Mouse (Mus musculus): Measurements from ENCODE around the gene Nucks1. TPM values are rescaled to one million over a fixed set of nuclear protein-coding genes. Genes with fewer than 3 reads are reported as not detected.

The Nucks1 gene
- total and polyA plus RNA-seq, 3 experiments, result 87.4 to 267 (median 96.9) TPM

- peaks cover 0 to 4% of the 10 kb centered on the region in 2 experiments; a peak in 1 of 4 replicates for H3K4me1 ChIP-seq (ENCODE audit: control insufficient read depth in 1 of 2, insufficient read depth in 2 of 2)
- no peaks in the 10 kb centered on the region for H3K27me3 ChIP-seq (replicated peaks)
- no peaks in the 10 kb centered on the region for H3K36me3 ChIP-seq (replicated peaks in 1 of 2; ENCODE audit: control insufficient read depth in 1 of 2, insufficient read depth in 1 of 2, low read length in 1 of 2)
- no peak overlapping the region for H3K27ac ChIP-seq (ENCODE audit: insufficient read depth, low read depth)
- no peak for TF ChIP-seq USF2 (conservative IDR thresholded peaks at IDR 0.05; ENCODE audit: low read depth, low read length)
- no peak for TF ChIP-seq IRF4 (IDR thresholded peaks at IDR 0.05; ENCODE audit: low read depth, low read length)
- TF ChIP-seq JUND (conservative IDR thresholded peaks at IDR 0.05; ENCODE audit: low read depth, low read length), result no peak
- TF ChIP-seq TBP (conservative IDR thresholded peaks at IDR 0.05; ENCODE audit: low read depth, low read length), result no peak
- no peak for TF ChIP-seq HCFC1 (IDR thresholded peaks at IDR 0.05; ENCODE audit: low read depth, low read length)
- no peak for TF ChIP-seq RCOR1 (conservative IDR thresholded peaks at IDR 0.05; ENCODE audit: low read depth, low read length)
- no peak for DNase-seq (ENCODE audit: extremely low read depth)
- H3K9ac ChIP-seq (ENCODE audit: insufficient read depth, low read depth), result no peak overlapping the region
- H3K4me2 ChIP-seq (ENCODE audit: insufficient read depth, low read depth, poor library complexity, severe bottlenecking), result no peak overlapping the region
- dilution Hi-C loops (cut with MboI; ENCODE audit: extremely low pct_ligation_motif_present, extremely low pct_unique_long_range_greater_than_20kb, low sequenced_read_pairs) (no loop called here), in situ Hi-C loops (cut with MboI; ENCODE audit: low pct_ligation_motif_present, low pct_unique_long_range_greater_than_20kb, low sequenced_read_pairs) (no loop called here)
- H3K4me3 ChIP-seq (replicated peaks in 1 of 3; ENCODE audit: low read depth in 2 of 3, low read length in 2 of 3, poor library complexity in 1 of 3), result no peak overlapping the region
- H3K9me3 ChIP-seq (replicated peaks; ENCODE audit: low read length), result no peaks in the 10 kb centered on the region
- H3K79me2 ChIP-seq (replicated peaks; ENCODE audit: control insufficient read depth, extremely low read depth, insufficient read depth, poor library complexity, severe bottlenecking), result no peaks in the 10 kb centered on the region
Observed at GRCm38 (mm10) chr1:131879816-131880215, 30.5 kb upstream of the Nucks1 start.

GRCm38 (mm10) chr1:131882787-131883186 lies 27.5 kb upstream of the Nucks1 start:
- H3K4me3 ChIP-seq (replicated peaks in 1 of 3; ENCODE audit: low read depth in 2 of 3, low read length in 2 of 3, poor library complexity in 1 of 3), result no peak overlapping the region
- no peak overlapping the region for H3K4me2 ChIP-seq (ENCODE audit: insufficient read depth, low read depth, poor library complexity, severe bottlenecking)
- H3K79me2 ChIP-seq (replicated peaks; ENCODE audit: control insufficient read depth, extremely low read depth, insufficient read depth, poor library complexity, severe bottlenecking), result no peaks in the 10 kb centered on the region
- TF ChIP-seq JUN (IDR thresholded peaks at IDR 0.05; ENCODE audit: insufficient read depth, low read depth, low read length) (no peak), ZMIZ1 (IDR thresholded peaks at IDR 0.05; ENCODE audit: low read depth, low read length) (no peak), SMC3 (IDR thresholded peaks at IDR 0.05; ENCODE audit: low read depth, low read length) (peak; percentile 59), CTCF (conservative IDR thresholded peaks at IDR 0.05 in 1 of 2, IDR thresholded peaks at IDR 0.05 in 1 of 2; ENCODE audit: low read depth in 2 of 2, low read length in 2 of 2) (peak; percentile 71 to 86), CHD2 (IDR thresholded peaks at IDR 0.05; ENCODE audit: low read length) (no peak), BHLHE40 (IDR thresholded peaks at IDR 0.05; ENCODE audit: low read depth, low read length) (no peak), IRF4 (IDR thresholded peaks at IDR 0.05; ENCODE audit: low read depth, low read length) (no peak), MAFK (IDR thresholded peaks at IDR 0.05; ENCODE audit: insufficient replicate concordance, low read length) (no peak), GABPA (IDR thresholded peaks at IDR 0.05; ENCODE audit: insufficient replicate concordance, low read depth, low read length) (no peak), RAD21 (IDR thresholded peaks at IDR 0.05; ENCODE audit: low read depth, low read length) (peak; percentile 73), PAX5 (IDR thresholded peaks at IDR 0.05; ENCODE audit: low read length) (no peak)
- no peaks in the 10 kb centered on the region for H3K27me3 ChIP-seq (replicated peaks)
- in situ Hi-C loops (cut with MboI; ENCODE audit: low pct_ligation_motif_present, low pct_unique_long_range_greater_than_20kb, low sequenced_read_pairs), result no loop called here
- H3K36me3 ChIP-seq (replicated peaks in 1 of 2; ENCODE audit: control insufficient read depth in 1 of 2, insufficient read depth in 1 of 2, low read length in 1 of 2), result no peaks in the 10 kb centered on the region
- DNase-seq (ENCODE audit: extremely low read depth), result peak; percentile 41
- no peak overlapping the region for H3K27ac ChIP-seq (ENCODE audit: insufficient read depth, low read depth)
- peaks cover 0 to 4% of the 10 kb centered on the region in 2 experiments; a peak in 1 of 4 replicates for H3K4me1 ChIP-seq (ENCODE audit: control insufficient read depth in 1 of 2, insufficient read depth in 2 of 2)
- H3K9me3 ChIP-seq (replicated peaks; ENCODE audit: low read length), result no peaks in the 10 kb centered on the region
- no peak overlapping the region for H3K9ac ChIP-seq (ENCODE audit: insufficient read depth, low read depth)
- dilution Hi-C loops (cut with MboI; ENCODE audit: extremely low pct_ligation_motif_present, extremely low pct_unique_long_range_greater_than_20kb, low sequenced_read_pairs), result no loop called here

Measured in CH12.LX (cell line).